Mouse (Mus musculus) forebrain, embryonic 14.5 days (tissue): Measurements from ENCODE around the gene Gm17949. TPM values are rescaled to one million over a fixed set of nuclear protein-coding genes. Genes with fewer than 3 reads are reported as not detected.

Source experiments
- ATAC-seq: fragments of 200-750 bp; cut with Nextera tagmentation; 2 replicates; pipeline ENCODE4 v1.8.0; 2017; ENCODE audit warnings: mild to moderate bottlenecking, moderate library complexity
- DNase-seq: peaks from one replicate; pipeline ENCODE4 v3.0.0-alpha.2; 2015; ENCODE audit warnings: low spot score
- H3K27ac ChIP-seq: fragments of 300-500 bp; sonication (generic); 2 replicates; pipeline ENCODE4 v1.5.1; 2014; ENCODE audit warnings: low read depth, mild to moderate bottlenecking, control low read depth, low read length, moderate library complexity
- H3K27me3 ChIP-seq: fragments of 300-500 bp; sonication (generic); replicated peaks from 2 replicates; pipeline ENCODE4 v1.6.1; 2014; ENCODE audit warnings: low read length, control low read depth, mixed read lengths; ENCODE audit not compliant: control insufficient read depth, insufficient read depth
- H3K36me3 ChIP-seq: fragments of 300-500 bp; sonication (generic); 2 replicates; pipeline ENCODE4 v1.6.1; 2014; ENCODE audit warnings: low read length, control low read depth; ENCODE audit not compliant: control insufficient read depth, insufficient read depth
- H3K4me1 ChIP-seq: fragments of 300-500 bp; sonication (generic); 2 replicates; pipeline ENCODE4 v1.6.1; 2014; ENCODE audit warnings: antibody characterized with exemption, low read length, control low read depth; ENCODE audit not compliant: control insufficient read depth, insufficient read depth
- H3K4me2 ChIP-seq: fragments of 300-500 bp; sonication (generic); 2 replicates; pipeline ENCODE4 v1.6.1; 2014; ENCODE audit warnings: mild to moderate bottlenecking, control low read depth, low read length
- H3K4me3 ChIP-seq: fragments of 300-500 bp; sonication (generic); 2 replicates; pipeline ENCODE4 v1.5.1; 2014; ENCODE audit warnings: low read depth, low read length, control low read depth
- H3K9ac ChIP-seq: fragments of 300-500 bp; sonication (generic); 2 replicates; pipeline ENCODE4 v1.6.1; 2014; ENCODE audit warnings: mild to moderate bottlenecking, low read length, control low read depth, moderate library complexity
- H3K9me3 ChIP-seq: fragments of 300-500 bp; sonication (generic); replicated peaks from 2 replicates; pipeline ENCODE4 v1.6.1; 2016; ENCODE audit warnings: low read length, control low read depth, mixed read lengths; ENCODE audit not compliant: control insufficient read depth
- WGBS: fragments of 180-500 bp; shearing (Covaris S2); extraction: QIAGEN DNeasy Blood & Tissue Kit; methylation state at CpG from one replicate; pipeline ENCODE4 v1.1.7; 2014; 5-methylcytosine and 5-hydroxymethylcytosine counted together
- polyA plus RNA-seq: library from polyadenylated mRNA; unstranded; fragments of >200 nt; fragmentation: Nextera tagmentation; extraction: Ambion mirVana; gene quantifications from 2 replicates; pipeline ENCODE4 v1.2.1, GENCODE M21; 2014

Gm17949 gene
- polyA plus RNA-seq, 1 experiment from 2014 or later: 0.14 TPM

- Histone ChIP-seq H3K27ac (no peak overlapping the region), H3K27me3 (peaks cover 3% of the 10 kb centered on the region; the same call in 1 of the 2 replicates), H3K36me3 (no peaks in the 10 kb centered on the region), H3K9me3 (no peaks in the 10 kb centered on the region), H3K9ac (no peak overlapping the region), H3K4me2 (no peak overlapping the region), H3K4me1 (no peaks in the 10 kb centered on the region), H3K4me3 (no peak overlapping the region)
- DNase-seq: no peak
- WGBS: 73% methylated on average over 3 of the region's 3 CpGs
- no peak for ATAC-seq
Measured at GRCm38 (mm10) chr17:56975391-56975790, 35.9 kb upstream of the Gm17949 start.

GRCm38 (mm10) chr17:56976531-56977390 is 34.5 kb upstream of the Gm17949 start:
- 79% methylated on average over 8 of the region's 8 CpGs for WGBS
- no peak overlapping the region for H3K9ac ChIP-seq
- H3K4me1 ChIP-seq: no peaks in the 10 kb centered on the region
- no peak for ATAC-seq
- H3K4me2 ChIP-seq: no peak overlapping the region
- no peaks in the 10 kb centered on the region for H3K27me3 ChIP-seq
- no peaks in the 10 kb centered on the region for H3K9me3 ChIP-seq
- H3K4me3 ChIP-seq: no peak overlapping the region
- H3K36me3 ChIP-seq: no peaks in the 10 kb centered on the region
- no peak overlapping the region for H3K27ac ChIP-seq
- no peak for DNase-seq

- Histone ChIP-seq H3K9me3 (no peaks in the 10 kb centered on the region), H3K27ac (no peak overlapping the region), H3K4me2 (no peak overlapping the region), H3K4me1 (no peaks in the 10 kb centered on the region), H3K4me3 (no peak overlapping the region), H3K36me3 (no peaks in the 10 kb centered on the region), H3K27me3 (no peaks in the 10 kb centered on the region), H3K9ac (no peak overlapping the region)
- 35% methylated on average over 7 of the region's 8 CpGs for WGBS
- no peak for DNase-seq
- ATAC-seq: no peak
Measured at GRCm38 (mm10) chr17:56979524-56979923, 31.7 kb upstream of the Gm17949 start.

DNA sequence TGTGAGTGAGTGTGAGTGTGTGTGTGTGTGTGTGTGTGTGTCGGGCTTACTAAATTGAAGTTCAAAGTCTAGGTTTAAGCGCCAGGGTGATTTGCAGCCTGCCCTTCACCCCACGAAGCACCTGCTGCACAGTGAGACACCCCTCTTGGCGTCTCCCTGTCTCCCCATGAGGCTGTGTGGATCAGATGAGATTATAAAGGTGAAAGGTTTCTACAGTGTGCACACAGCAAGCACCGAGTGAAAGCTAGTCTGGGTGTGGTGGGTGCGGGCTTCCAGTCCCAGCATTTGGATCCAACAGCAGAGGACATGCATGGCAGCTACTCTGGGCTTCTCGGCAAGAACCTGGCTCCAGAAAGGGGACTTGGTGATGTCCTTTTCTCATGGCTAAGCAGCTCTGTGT is 30.2 kb upstream of the Gm17949 start:
- no peak for ATAC-seq

DNA sequence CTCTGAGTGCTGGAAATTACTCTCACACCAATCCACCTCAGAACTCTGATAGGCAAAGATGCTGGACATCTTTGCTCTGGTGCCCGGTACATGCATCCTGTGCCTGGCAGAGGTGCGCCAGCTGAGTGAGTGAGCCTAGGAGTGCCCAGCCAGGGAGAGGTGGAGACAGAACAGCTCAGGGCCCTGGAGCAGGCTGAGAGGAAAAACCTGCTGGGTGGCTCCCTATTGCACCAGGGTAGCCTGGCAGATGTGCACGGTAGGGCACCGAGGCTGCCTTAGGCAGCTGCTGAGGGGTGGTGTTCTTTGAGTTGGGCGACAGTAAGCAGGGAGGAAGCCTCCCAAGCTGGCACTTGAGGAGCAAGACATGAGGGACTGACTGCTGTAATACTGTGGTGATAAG is 29.3 kb upstream of the Gm17949 start, which contains the start of gene Acer1:
TSS of gene Acer1 (minus strand) at position 114 of the 400 bp plus-strand sequence.
- no peak within 1 kb of the TSS for H3K4me2 ChIP-seq
- no peak within 1 kb of the TSS for H3K27ac ChIP-seq
- no peak within 1 kb of the TSS for H3K4me3 ChIP-seq
- WGBS: 76% methylated on average over 5 of the region's 5 CpGs
- ATAC-seq (no peak), DNase-seq (no peak)
- no peaks in the 10 kb centered on the region for H3K4me1 ChIP-seq
- H3K27me3 ChIP-seq: no peaks in the 10 kb centered on the region
- H3K9me3 ChIP-seq: no peaks in the 10 kb centered on the region
- H3K9ac ChIP-seq: no peak within 1 kb of the TSS
- H3K36me3 ChIP-seq: no peaks in the 10 kb centered on the region

More for the DNA sequence above, 30.2 kb upstream of the Gm17949 start:
- DNase-seq: no peak
- Histone ChIP-seq H3K4me3 (no peak overlapping the region), H3K4me1 (no peaks in the 10 kb centered on the region), H3K27ac (no peak overlapping the region), H3K9ac (no peak overlapping the region), H3K36me3 (no peaks in the 10 kb centered on the region), H3K4me2 (no peak overlapping the region), H3K9me3 (no peaks in the 10 kb centered on the region), H3K27me3 (no peaks in the 10 kb centered on the region)
- WGBS: 76% methylated on average over 7 of the region's 7 CpGs

DNA sequence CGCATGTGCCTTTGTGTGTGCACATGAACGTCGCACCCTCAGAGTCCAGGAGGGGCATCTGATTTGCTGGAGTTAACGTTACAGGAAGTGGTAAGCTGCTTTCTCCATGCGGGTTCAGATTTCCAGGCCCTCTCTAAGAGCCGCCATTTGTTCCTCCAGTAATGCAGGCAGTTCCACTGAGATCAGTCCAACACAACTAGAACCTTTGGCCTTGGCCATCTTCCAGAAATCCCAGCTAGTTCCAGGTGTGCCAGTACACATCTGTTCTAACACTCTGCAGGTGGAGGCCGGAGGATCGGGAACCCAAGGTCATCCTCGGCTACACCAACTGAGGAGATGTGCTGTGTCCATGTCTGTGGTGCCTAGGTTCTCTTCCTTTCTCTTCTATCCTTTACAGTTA is 26.4 kb upstream of the Gm17949 start:
- 86% methylated on average over 9 of the region's 9 CpGs for WGBS
- no peaks in the 10 kb centered on the region for H3K27me3 ChIP-seq
- no peaks in the 10 kb centered on the region for H3K4me1 ChIP-seq
- no peak overlapping the region for H3K9ac ChIP-seq
- no peak overlapping the region for H3K27ac ChIP-seq
- no peaks in the 10 kb centered on the region for H3K9me3 ChIP-seq
- no peak for ATAC-seq
- no peak for DNase-seq
- H3K4me3 ChIP-seq: no peak overlapping the region
- H3K4me2 ChIP-seq: no peak overlapping the region
- H3K36me3 ChIP-seq: no peaks in the 10 kb centered on the region

DNA sequence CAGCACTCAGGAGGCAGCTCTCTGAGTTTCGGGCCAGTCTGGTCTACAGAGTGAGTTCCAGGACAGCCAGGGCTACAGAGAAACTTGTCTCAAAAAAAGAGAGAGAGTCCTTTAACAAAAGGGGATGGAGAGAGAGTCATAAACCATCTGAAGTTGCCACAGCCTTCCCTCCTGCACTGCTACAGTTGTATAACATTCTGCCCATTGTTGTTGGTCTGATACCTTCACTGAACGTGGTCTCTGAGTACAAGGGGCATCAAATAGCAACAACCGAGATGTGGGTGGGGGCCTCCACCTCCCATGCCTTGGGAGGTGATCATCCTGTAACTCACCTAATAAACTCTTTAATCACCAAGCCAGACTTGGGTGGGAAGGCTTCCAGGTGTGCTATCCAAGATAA is 25.6 kb upstream of the Gm17949 start:
- WGBS: 89% methylated on average over 3 of the region's 3 CpGs
- Histone ChIP-seq H3K4me1 (peaks cover under 1% of the 10 kb centered on the region), H3K9me3 (no peaks in the 10 kb centered on the region), H3K4me2 (no peak overlapping the region), H3K36me3 (no peaks in the 10 kb centered on the region), H3K9ac (no peak overlapping the region), H3K27ac (no peak overlapping the region), H3K27me3 (no peaks in the 10 kb centered on the region), H3K4me3 (no peak overlapping the region)
- no peak for ATAC-seq
- DNase-seq: no peak

- Histone ChIP-seq H3K9me3 (no peaks in the 10 kb centered on the region), H3K4me1 (peaks cover 6% of the 10 kb centered on the region), H3K4me3 (no peak overlapping the region), H3K36me3 (no peaks in the 10 kb centered on the region), H3K9ac (no peak overlapping the region), H3K27ac (no peak overlapping the region), H3K4me2 (no peak overlapping the region), H3K27me3 (no peaks in the 10 kb centered on the region)
- WGBS: 88% methylated on average over 3 of the region's 3 CpGs
- ATAC-seq (no peak), DNase-seq (no peak)
Measured at GRCm38 (mm10) chr17:56986105-56986805, 25.0 kb upstream of the Gm17949 start.

- Histone ChIP-seq H3K4me3 (no peak overlapping the region), H3K4me2 (no peak overlapping the region), H3K27me3 (no peaks in the 10 kb centered on the region), H3K9ac (no peak overlapping the region), H3K4me1 (peaks cover 7% of the 10 kb centered on the region), H3K9me3 (no peaks in the 10 kb centered on the region), H3K27ac (no peak overlapping the region), H3K36me3 (peaks cover 18% of the 10 kb centered on the region)
- DNase-seq (no peak), ATAC-seq (no peak)
- WGBS: 90% methylated on average over 7 of the region's 7 CpGs
Measured at GRCm38 (mm10) chr17:56988441-56988840, 22.8 kb upstream of the Gm17949 start.
